Mouse (Mus musculus) heart, adult 18-20 months (tissue): Measurements from ENCODE around the gene Ube2i. TPM values are rescaled to one million over a fixed set of nuclear protein-coding genes. Genes with fewer than 3 reads are reported as not detected.
A peak's percentile ranks its signal among the peaks of the same experiment; 100 is the strongest.

ENCODE experiments used
- DNase-seq, 2 experiments: peaks; one replicate each; pipeline ENCODE4 v3.0.0; 2021 to 2022; ENCODE audit warnings: mixed read lengths in 1 of 2
- long read RNA-seq, 2 experiments: library from polyadenylated mRNA; stranded (forward); transcript quantifications; one replicate each; pipeline ENCODE4 v2.0.0; 2021
- total RNA-seq, 2 experiments: library from RNA; stranded (reverse); gene quantifications; 2 replicates each; pipeline ENCODE4 v1.2.3; 2021

Gene Ube2i
- 100 to 1,000 TPM in 1 of 2 experiments, 10 to 100 TPM in 1; 90.7 to 105 TPM for total RNA-seq
- long read RNA-seq, experiment 1, transcript Ube2i-213 (7 exons, 824 nt): major isoform, 93 of 98 reads
- long read RNA-seq, experiment 1, partial matches to known transcripts: 0 of 98 reads
- long read RNA-seq, experiment 1, other reads (novel, unspliced or antisense): 4 of 98 reads
- long read RNA-seq, experiment 2, transcript Ube2i-213 (7 exons, 824 nt): major isoform, 40 of 45 reads
- long read RNA-seq, experiment 2, partial matches to known transcripts: 2 of 45 reads
- long read RNA-seq, experiment 2, other reads (novel, unspliced or antisense): 2 of 45 reads

DNA sequence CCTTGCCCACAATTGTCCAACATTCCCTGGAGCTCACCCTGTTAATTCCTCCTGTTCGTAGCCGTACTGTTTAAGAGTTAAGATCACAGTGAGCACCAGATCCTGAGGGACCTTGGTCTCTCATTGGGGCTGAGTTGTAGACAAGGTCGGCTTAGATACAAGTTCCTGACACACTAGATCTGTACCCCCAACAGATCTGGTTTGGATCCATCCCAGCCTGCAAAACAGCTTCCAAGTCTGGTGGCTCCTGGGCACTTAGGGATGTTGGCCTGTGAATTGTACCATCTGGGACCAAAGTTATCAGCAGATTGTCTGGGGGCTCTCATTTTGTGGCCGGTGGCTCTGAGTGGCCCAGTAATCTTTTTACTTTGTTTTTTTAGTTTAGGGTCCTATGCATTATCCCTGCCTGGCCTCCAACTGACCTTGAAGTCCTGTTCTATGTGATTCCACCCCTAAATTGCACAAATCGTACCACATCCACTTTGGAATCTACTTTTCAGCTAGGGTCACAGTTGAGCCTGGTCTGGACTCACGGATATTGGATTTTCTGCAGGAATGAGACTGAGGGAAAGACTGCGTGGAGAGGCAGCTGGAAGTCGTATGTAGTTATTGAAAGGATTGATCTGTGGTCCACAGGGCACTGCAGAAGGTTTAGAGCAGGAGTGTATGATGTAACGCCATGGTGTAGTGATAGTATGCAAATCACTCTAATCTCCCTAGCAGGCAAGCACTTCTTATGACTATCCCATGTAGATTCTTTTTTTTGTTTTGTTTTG lies at the start of gene Ube2i:
Ube2i (minus strand) TSS at position 52 of the 776 bp plus-strand sequence.
- DNase-seq: no peak

- DNase-seq: no peak
These were observed 48.5 kb upstream of the Ube2i start for GRCm38 (mm10) chr17:25322930-25323329.

GRCm38 (mm10) chr17:25320819-25321218 lies 46.4 kb upstream of the Ube2i start:
- DNase-seq: no peak

DNA sequence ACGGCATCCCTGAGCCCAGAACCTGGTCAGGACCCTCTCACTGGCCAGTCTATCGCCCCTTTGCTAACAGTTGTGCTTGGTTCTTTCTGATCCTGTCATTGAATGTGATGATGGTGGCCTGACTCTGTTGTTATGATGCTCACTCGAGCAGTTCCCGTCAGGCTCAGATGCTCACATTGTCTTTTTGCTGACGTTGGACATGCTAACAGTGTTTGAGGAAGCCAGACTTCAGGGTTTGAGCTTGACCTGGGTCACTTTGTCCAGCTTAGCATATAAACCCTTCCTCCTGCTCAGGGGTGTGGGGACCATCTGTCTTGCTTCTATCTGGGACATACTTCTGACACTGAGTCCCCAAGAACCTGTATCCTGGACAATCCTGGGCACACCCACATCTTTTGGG lies 43.9 kb upstream of the Ube2i start, which contains the start of gene Prss29:
Prss29 (plus strand) TSS at position 301 of the 400 bp plus-strand sequence.
- no peak for DNase-seq

DNA sequence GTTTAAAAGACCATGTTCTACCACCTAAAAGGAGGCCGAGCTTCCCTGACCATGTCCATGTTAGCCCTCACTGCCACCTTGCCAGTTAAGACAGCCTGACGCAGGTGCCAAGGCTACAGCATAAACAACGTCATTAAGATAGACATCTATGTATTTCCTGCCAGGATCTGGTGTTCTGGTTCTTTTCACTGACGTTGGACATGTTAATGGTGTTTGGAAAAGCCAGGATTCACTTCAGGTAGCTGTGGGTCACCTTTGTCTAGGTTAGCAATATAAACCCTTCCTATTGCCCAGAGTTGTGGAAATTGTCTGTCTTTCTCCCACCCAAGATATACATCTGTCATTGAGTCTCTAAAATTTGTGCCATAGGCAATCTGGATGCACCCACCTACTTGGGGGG lies 33.9 kb upstream of the Ube2i start, which contains the start of gene Prss28:
Prss28 (plus strand) TSS at position 301 of the 400 bp plus-strand sequence.
- no peak for DNase-seq

DNA sequence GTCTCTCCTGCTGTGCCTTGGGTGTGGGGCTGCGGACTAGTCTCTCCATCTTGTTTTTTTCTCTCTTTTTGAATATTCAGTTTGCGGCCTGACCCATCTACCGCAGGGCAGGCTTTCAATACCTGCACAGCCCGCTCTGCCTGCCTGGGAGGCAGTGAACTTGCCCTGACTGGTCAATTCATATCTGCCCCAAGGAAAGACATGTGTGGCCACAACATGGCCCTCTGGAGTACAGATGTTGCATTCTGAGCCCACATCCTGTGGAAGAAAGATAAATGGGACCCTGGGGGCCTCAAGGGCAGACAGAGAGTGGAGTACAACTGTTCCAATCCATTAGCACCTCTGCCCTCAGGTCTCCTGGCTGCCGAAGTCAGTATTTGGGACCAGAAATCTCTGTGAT lies 23.7 kb upstream of the Ube2i start, which contains the start of gene Prss34:
Prss34 (plus strand) TSS at position 301 of the 400 bp plus-strand sequence.
- no peak for DNase-seq

GRCm38 (mm10) chr17:25294111-25294510 lies 19.7 kb upstream of the Ube2i start:
- no peak for DNase-seq

GRCm38 (mm10) chr17:25293495-25293894 lies 19.1 kb upstream of the Ube2i start:
- no peak for DNase-seq

GRCm38 (mm10) chr17:25290411-25290810 lies 16.0 kb upstream of the Ube2i start:
- DNase-seq: no peak

DNA sequence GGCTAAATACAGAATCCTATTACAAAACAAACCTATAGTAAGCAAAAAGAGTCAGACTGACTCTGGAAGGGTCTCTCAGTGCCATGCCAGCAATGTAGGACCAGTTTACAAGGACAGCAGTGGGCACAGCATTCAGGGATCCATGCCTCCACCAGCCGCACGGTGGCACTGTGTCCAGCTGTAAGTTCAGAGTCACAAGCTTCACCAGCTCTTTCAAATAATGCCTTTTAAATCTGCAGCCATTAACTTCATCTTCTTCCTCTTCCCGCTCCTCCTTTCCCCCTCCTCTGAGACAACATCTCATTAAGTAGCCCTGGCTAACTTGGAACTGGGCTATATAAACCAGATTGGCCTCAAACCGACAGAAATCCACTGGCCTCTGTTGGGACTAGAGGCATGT lies 14.4 kb upstream of the Ube2i start:
- DNase-seq: peak; percentile 25 to 42

GRCm38 (mm10) chr17:25285033-25285432 lies 10.6 kb upstream of the Ube2i start:
- DNase-seq: peak; percentile 67 to 82

DNA sequence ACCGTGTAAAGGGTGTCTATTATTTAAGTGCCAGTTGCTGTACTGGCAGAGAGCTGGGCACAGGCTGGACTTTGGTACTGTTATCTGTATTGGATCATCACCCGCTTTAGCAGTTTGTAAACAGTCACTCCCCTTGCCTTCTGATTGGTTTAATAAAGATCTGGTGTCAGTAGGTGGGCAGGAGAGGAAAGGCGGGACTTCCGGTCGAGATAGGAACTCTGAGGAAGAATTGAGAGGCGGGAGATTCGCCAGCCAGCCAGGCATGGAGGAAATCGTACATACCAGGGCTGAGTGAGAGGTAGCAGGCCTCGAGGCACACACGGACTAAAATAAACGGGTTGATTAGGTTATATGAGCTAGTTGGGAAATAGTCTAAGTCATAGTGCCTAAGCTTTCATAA lies 7.7 kb upstream of the Ube2i start:
- DNase-seq: peak; percentile 43 to 72

- DNase-seq: no peak
These were observed 1.4 kb upstream of the Ube2i start for GRCm38 (mm10) chr17:25275833-25276232.

DNA sequence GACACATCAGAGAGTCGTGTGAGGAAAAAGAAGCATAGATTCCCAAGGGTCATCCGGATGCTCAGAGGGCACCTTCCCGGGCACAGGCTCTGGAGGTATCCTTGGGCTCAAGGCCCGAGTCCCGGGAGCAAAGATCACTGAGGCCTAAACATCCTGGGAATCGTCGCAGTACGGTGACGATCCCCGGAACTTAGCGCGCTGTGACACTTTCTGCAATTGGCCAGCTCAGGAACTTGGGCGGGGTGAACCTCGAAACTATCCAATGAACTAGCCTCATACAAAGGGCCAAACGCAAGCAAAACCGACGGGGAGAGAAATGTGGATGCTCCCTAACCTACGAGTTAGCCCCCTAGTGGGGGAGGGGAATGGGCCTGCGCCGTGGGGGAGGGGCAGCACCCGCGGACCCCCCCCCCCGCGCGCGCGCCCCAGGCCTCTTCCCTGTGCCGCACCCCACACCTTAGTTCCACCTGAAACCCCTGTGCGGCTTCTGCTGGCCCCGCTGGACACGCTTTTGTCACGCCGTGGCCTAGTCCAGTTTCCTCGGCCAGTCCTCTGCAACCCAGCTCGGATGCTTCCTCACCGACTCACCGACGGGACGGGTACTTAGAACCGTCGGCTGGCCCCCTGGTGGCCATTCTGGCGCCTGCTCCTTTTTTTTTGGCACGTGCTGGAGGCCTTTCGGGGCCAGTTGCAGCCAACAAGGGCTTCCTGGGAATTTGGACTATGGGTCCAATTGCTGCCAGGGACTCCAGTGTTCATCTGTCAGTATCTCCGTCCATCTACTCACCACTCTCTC lies 518 bp downstream of the Ube2i start:
- DNase-seq: peak; percentile 97 to 99

DNA sequence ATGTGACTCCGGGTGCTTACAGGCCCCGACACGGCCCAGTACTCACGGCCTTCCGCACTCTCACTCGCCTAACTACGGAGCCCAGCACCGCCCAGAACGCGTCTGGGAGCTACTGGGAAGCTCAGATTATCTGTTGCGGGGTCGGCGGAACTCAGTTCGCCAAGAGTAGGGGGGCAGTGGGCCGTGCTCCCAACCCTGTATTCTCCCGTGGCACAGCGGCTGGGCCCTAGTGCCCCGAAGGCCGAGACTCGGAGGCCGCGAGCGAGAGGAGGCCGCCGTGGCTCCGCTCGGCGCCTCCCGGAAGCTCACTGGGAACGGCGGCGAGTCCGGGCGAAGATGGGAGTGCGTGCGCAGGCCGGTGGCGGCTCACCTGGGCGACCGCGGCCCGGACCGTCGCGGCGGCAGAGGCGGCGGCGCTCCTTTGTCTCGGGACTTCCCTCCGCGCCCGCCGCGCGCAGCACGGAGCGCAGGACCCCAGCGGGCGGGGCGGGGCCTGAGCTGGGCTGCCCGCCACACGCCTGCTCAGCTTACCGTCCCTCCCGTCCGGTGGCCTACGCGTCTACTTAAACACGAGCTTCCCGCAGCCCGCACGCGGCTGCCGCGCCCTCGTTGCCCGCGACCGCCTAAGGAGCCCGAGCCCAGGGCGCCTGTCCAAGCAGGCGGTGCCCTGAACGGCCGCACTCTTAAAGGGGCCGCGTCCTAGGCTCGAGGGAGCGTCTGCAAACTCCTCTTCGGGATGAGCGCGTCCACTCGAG lies 1.3 kb downstream of the Ube2i start:
- DNase-seq: peak in 1 of 2 experiments; percentile 93

DNA sequence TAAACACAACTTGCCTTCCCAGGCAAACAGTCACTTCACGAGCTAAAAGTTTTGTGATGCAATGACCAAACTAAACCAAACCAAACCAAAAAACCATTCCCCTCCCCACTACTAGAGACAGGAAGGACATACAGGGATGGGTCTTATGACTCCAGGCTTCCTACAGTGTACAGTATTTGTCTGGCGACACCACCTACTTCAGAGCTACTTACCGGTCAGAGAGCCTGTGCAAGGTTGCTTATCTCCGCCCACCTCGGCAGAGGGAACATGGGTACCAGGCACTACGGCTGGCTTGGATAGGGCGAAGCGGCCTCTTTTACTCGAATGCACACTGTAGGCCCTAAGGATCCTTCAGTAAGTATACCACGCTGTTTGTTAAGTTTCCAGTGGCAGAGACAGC lies 2.1 kb downstream of the Ube2i start:
- DNase-seq: no peak

DNA sequence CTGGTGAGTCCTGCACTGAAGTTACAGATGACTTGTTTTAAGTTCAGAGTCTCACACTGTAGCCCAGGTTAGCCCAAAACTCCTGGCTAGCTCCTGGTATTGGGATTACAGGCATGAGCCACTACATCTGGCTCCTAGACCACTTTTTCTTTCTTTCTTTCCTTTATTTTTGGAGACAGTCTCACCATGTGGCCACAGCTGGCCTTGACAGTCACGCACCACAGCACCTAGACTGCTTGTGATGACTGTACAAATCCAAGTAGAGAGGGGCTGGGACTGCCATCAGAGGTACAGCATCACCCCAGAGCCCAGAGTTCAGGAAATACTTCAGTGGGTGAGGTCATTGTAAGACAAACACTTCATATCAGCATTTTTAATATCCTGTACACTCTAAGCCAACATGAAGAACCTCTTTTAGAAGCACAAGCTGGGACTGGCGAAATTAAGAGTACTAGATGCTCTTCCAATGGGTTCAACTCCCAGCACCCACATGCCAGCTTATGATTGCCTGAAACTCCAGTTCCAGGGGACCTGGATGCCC lies 3.6 kb downstream of the Ube2i start:
- no peak for DNase-seq

- DNase-seq: peak; percentile 60 to 78
These were observed 10.0 kb downstream of the Ube2i start for GRCm38 (mm10) chr17:25264453-25264852.

DNA sequence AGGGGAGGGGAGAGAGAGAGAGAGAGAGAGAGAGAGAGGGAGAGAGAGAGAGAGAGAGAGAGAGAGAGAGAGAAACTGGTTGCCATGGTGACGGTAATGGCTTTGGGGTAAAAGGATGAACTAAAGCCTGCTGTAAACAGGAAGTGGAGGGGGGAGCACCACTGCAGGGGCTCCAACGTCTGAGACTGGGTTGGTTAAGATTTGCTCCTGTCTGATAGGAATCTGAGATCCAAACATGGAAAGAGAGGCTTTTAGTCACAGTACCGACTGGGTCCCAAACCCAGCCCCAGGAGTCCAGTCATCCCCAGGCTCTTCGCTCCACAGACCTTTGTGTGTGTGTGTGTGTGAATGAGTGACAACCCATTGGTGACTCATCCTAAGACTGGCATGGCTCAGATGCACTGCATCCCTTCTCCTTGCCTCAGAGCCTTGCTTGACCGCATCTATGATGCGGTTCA lies 16.6 kb downstream of the Ube2i start:
- DNase-seq: no peak

DNA sequence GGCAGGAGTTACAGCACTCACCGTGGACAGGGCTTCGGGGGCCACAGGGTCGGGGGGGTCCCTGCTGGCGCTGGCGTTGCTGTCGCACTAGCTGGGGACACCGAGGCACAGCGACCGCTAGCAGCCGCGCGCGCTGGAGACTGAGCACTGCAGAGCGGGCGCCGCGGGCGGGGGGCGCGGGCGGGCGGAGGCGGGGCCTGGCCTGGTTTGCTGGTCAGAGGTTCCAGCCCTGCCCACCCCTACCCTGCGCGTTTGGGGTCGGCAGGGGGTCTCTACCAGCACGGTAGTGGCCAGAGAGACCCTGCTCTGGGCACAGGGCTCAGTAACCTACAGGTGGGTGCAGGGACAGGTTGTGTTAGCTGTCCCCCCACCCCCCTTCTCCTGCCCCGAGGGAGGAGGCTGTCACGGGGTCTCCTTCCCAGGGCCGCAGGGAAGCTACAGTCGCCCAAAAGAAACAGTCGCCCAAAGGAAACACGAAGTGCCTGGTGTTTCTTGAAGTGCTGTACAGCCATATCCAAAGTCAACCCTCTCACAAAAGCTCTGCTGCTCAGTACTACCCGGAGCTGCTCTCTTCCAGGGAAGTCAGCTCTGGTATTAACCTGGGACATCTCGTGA lies 18.2 kb downstream of the Ube2i start, which contains the start of gene Baiap3:
Baiap3 (minus strand) TSS at position 225 of the 615 bp plus-strand sequence.
- DNase-seq: no peak

- DNase-seq: no peak
These were observed 19.3 kb downstream of the Ube2i start for GRCm38 (mm10) chr17:25255110-25255509.
